ENCODE assay signal across 8 mouse cellular contexts in genomic region chr12:41024512-41024911, GRCm38 (mm10). TPM values are rescaled to one million over a fixed set of nuclear protein-coding genes. Genes with fewer than 3 reads are reported as not detected.
A peak's percentile ranks its signal among the peaks of the same experiment; 100 is the strongest.
DNase-seq lines count a peak whose midpoint lies in the region; ATAC-seq and TF ChIP-seq lines count a peak whose summit lies in the region.

No protein-coding gene starts in this region.

- H3K4me1 ChIP-seq in heart, embryonic 13.5 days = peaks cover 7% of the 10 kb centered on the region
- H3K4me1 ChIP-seq in hindbrain, embryonic 12.5 days = peaks cover 5% of the 10 kb centered on the region
- no peaks in the 10 kb centered on the region for H3K4me1 ChIP-seq in midbrain, embryonic 14.5 days (ENCODE audit: control insufficient read depth, insufficient read depth, low read length)

- H3K9me3 ChIP-seq in heart, embryonic 13.5 days = no peaks in the 10 kb centered on the region
- no peaks in the 10 kb centered on the region for H3K9me3 ChIP-seq in hindbrain, embryonic 12.5 days (replicated peaks)
- no peaks in the 10 kb centered on the region for H3K9me3 ChIP-seq in midbrain, embryonic 14.5 days (ENCODE audit: control insufficient read depth, low read length)

- in situ Hi-C loops in Patski (cut with MboI; ENCODE audit: low pct_unique_long_range_greater_than_20kb) = no loop called here

- H3K4me3 ChIP-seq in heart, embryonic 13.5 days = peak overlapping the region; percentile 63
- peak overlapping the region; percentile 69 for H3K4me3 ChIP-seq in hindbrain, embryonic 12.5 days
- H3K4me3 ChIP-seq in midbrain, embryonic 14.5 days (replicated peaks; ENCODE audit: low read depth, low read length) = peak overlapping the region; percentile 68

- H3K27ac ChIP-seq in heart, embryonic 13.5 days (replicated peaks) = 0 out of 2 replicates have a peak overlapping the region, but pooled peaks have one; percentile 21
- no peak overlapping the region for H3K27ac ChIP-seq in hindbrain, embryonic 12.5 days
- peak overlapping the region; percentile 77 for H3K27ac ChIP-seq in midbrain, embryonic 14.5 days (replicated peaks; ENCODE audit: low read depth, low read length)

- no peaks in the 10 kb centered on the region for H3K36me3 ChIP-seq in heart, embryonic 13.5 days
- no peaks in the 10 kb centered on the region for H3K36me3 ChIP-seq in hindbrain, embryonic 12.5 days
- no peaks in the 10 kb centered on the region for H3K36me3 ChIP-seq in midbrain, embryonic 14.5 days (ENCODE audit: control insufficient read depth, insufficient read depth, low read length)

- no peaks in the 10 kb centered on the region for H3K27me3 ChIP-seq in heart, embryonic 13.5 days (replicated peaks)
- H3K27me3 ChIP-seq in Patski = no peaks in the 10 kb centered on the region
- no peaks in the 10 kb centered on the region for H3K27me3 ChIP-seq in hindbrain, embryonic 12.5 days
- no peaks in the 10 kb centered on the region for H3K27me3 ChIP-seq in midbrain, embryonic 14.5 days (ENCODE audit: control insufficient read depth, insufficient read depth, low read length)

- CTCF ChIA-PET in Patski (lab: Charles Lee) = no interaction called here

- H3K4me2 ChIP-seq in heart, embryonic 13.5 days = peak overlapping the region; percentile 72
- peak overlapping the region; percentile 75 for H3K4me2 ChIP-seq in hindbrain, embryonic 12.5 days (replicated peaks)
- H3K4me2 ChIP-seq in midbrain, embryonic 14.5 days (ENCODE audit: low read length) = peak overlapping the region; percentile 61

- no peak for DNase-seq in heart, adult 9 months (ENCODE audit: low spot score in 2 of 2)
- DNase-seq in Patski (ENCODE audit: low read depth, low spot score) = no peak
- no peak for DNase-seq in midbrain, embryonic 14.5 days
- no peak for DNase-seq in B cell, adult 2 months
- no peak for DNase-seq in urinary bladder, adult 18-20 months (ENCODE audit: low spot score in 2 of 2)
- DNase-seq in cerebellum, postnatal 25 days = no peak

- 10% methylated on average over 9 of the region's 9 CpGs for WGBS in heart, embryonic 13.5 days
- 16% methylated on average over 9 of the region's 9 CpGs for WGBS in hindbrain, embryonic 12.5 days
- WGBS in midbrain, embryonic 14.5 days = 16% methylated on average over 9 of the region's 9 CpGs

- peak overlapping the region; percentile 86 for H3K9ac ChIP-seq in heart, embryonic 13.5 days
- H3K9ac ChIP-seq in hindbrain, embryonic 12.5 days = peak overlapping the region; percentile 82
- H3K9ac ChIP-seq in midbrain, embryonic 14.5 days (replicated peaks; ENCODE audit: low read length) = peak overlapping the region; percentile 68

- ATAC-seq in heart, embryonic 13.5 days (ENCODE audit: extremely low read depth, insufficient number of reproducible peaks, low FRiP score, low TSS enrichment) = no peak
- ATAC-seq in Patski = peak; percentile 1
- no peak for ATAC-seq in hindbrain, embryonic 12.5 days (ENCODE audit: low FRiP score)
- ATAC-seq in midbrain, embryonic 14.5 days (ENCODE audit: low FRiP score, low TSS enrichment) = no peak

- TF ChIP-seq CTCF in Patski (IDR thresholded peaks at IDR 0.05) = no peak

- POLR2A ChIA-PET in Patski (lab: Charles Lee) = no interaction called here

RNA-seq across cellular contexts. Expression of gene Immp2l, which starts 0.6 kb away (rescaled TPM):
- polyA plus RNA-seq in heart, embryonic 13.5 days (2015; fragmentation: Nextera tagmentation; extraction: Ambion mirVana) = 10.3 and 12.5 TPM in 2 replicates
- polyA plus RNA-seq in Patski (2021) = 21.6 TPM
- 9.9 and 10.6 TPM in 2 replicates for polyA plus RNA-seq in hindbrain, embryonic 12.5 days (2016; fragmentation: Nextera tagmentation; extraction: Ambion mirVana)
- polyA plus RNA-seq in midbrain, embryonic 14.5 days (2014; fragmentation: Nextera tagmentation; extraction: Ambion mirVana) = 5.5 and 7.3 TPM in 2 replicates
